Mouse (Mus musculus): Measurements from ENCODE around the gene Thbs3. TPM values are rescaled to one million over a fixed set of nuclear protein-coding genes. Genes with fewer than 3 reads are reported as not detected.

Gene Thbs3
- total and polyA plus RNA-seq, 2 experiments from 2014 or later, result 17.4 to 26.4 TPM

GRCm38 (mm10) chr3:89182531-89183057 is 32.4 kb upstream of the Thbs3 start:
- Histone ChIP-seq H3K27ac (ENCODE audit: low read depth) (no peak overlapping the region), H3K4me3 (ENCODE audit: low read depth, low read length) (peak overlapping the region; percentile 56), H3K36me3 (replicated peaks; ENCODE audit: control insufficient read depth, insufficient read depth, low read length) (peaks cover 32% of the 10 kb centered on the region), H3K9ac (replicated peaks; ENCODE audit: low read depth, low read length) (no peak overlapping the region), H3K27me3 (ENCODE audit: control insufficient read depth, insufficient read depth, low read length) (no peaks in the 10 kb centered on the region), H3K4me2 (ENCODE audit: low read depth, low read length) (peak overlapping the region; percentile 96), H3K4me1 (ENCODE audit: control insufficient read depth, insufficient read depth) (peaks cover 16% of the 10 kb centered on the region), H3K9me3 (replicated peaks; ENCODE audit: control insufficient read depth, low read length) (no peaks in the 10 kb centered on the region)
- WGBS, result 36% methylated on average over 7 of the region's 7 CpGs
- TF ChIP-seq CTCF (IDR thresholded peaks at IDR 0.05; ENCODE audit: low read depth) (no peak), EP300 (IDR thresholded peaks at IDR 0.05; ENCODE audit: low read depth) (no peak)
- no peak for ATAC-seq (ENCODE audit: insufficient read depth, low read depth)
- no peak for DNase-seq (ENCODE audit: low spot score)

GRCm38 (mm10) chr3:89183058-89183958 is 31.7 kb upstream of the Thbs3 start, which contains the start of gene Fam189b:
TSS of gene Fam189b (plus strand) at chr3:89183143.
- H3K27me3 ChIP-seq (ENCODE audit: control insufficient read depth, insufficient read depth, low read length), result no peaks in the 10 kb centered on the region
- ATAC-seq (ENCODE audit: insufficient read depth, low read depth) (peak; percentile 95), DNase-seq (ENCODE audit: low spot score) (peak; percentile 84)
- H3K9me3 ChIP-seq (replicated peaks; ENCODE audit: control insufficient read depth, low read length), result no peaks in the 10 kb centered on the region
- 5% methylated on average over 39 of the region's 39 CpGs for WGBS
- H3K36me3 ChIP-seq (replicated peaks; ENCODE audit: control insufficient read depth, insufficient read depth, low read length), result peaks cover 32% of the 10 kb centered on the region
- H3K9ac ChIP-seq (replicated peaks; ENCODE audit: low read depth, low read length), result peak within 1 kb of the TSS; percentile 59
- peak within 1 kb of the TSS; percentile 96 for H3K4me2 ChIP-seq (ENCODE audit: low read depth, low read length)
- H3K27ac ChIP-seq (ENCODE audit: low read depth), result peak within 1 kb of the TSS; percentile 16; the same call in 1 of the 2 replicates
- TF ChIP-seq EP300 (IDR thresholded peaks at IDR 0.05; ENCODE audit: low read depth), result no peak
- TF ChIP-seq CTCF (IDR thresholded peaks at IDR 0.05; ENCODE audit: low read depth), result no peak
- H3K4me1 ChIP-seq (ENCODE audit: control insufficient read depth, insufficient read depth), result peaks cover 12% of the 10 kb centered on the region
- peak within 1 kb of the TSS; percentile 56 for H3K4me3 ChIP-seq (ENCODE audit: low read depth, low read length)

GRCm38 (mm10) chr3:89183959-89184315 is 31.0 kb upstream of the Thbs3 start:
- no peaks in the 10 kb centered on the region for H3K27me3 ChIP-seq (ENCODE audit: control insufficient read depth, insufficient read depth, low read length)
- peaks cover 8% of the 10 kb centered on the region; the same call in 1 of the 2 replicates for H3K4me1 ChIP-seq (ENCODE audit: control insufficient read depth, insufficient read depth)
- H3K36me3 ChIP-seq (replicated peaks; ENCODE audit: control insufficient read depth, insufficient read depth, low read length), result peaks cover 32% of the 10 kb centered on the region
- peak overlapping the region; percentile 59 for H3K9ac ChIP-seq (replicated peaks; ENCODE audit: low read depth, low read length)
- H3K4me3 ChIP-seq (ENCODE audit: low read depth, low read length), result peak overlapping the region; percentile 56
- no peak for ATAC-seq (ENCODE audit: insufficient read depth, low read depth)
- WGBS, result 81% methylated on average over 6 of the region's 6 CpGs
- no peaks in the 10 kb centered on the region for H3K9me3 ChIP-seq (replicated peaks; ENCODE audit: control insufficient read depth, low read length)
- no peak overlapping the region for H3K27ac ChIP-seq (ENCODE audit: low read depth)
- no peak for DNase-seq (ENCODE audit: low spot score)
- no peak for TF ChIP-seq EP300 (IDR thresholded peaks at IDR 0.05; ENCODE audit: low read depth)
- peak overlapping the region; percentile 96 for H3K4me2 ChIP-seq (ENCODE audit: low read depth, low read length)

GRCm38 (mm10) chr3:89187197-89187596 is 27.8 kb upstream of the Thbs3 start:
- ATAC-seq (ENCODE audit: insufficient read depth, low read depth) (no peak), DNase-seq (ENCODE audit: low spot score) (no peak)
- Histone ChIP-seq H3K4me1 (ENCODE audit: control insufficient read depth, insufficient read depth) (peaks cover 8% of the 10 kb centered on the region; the same call in 1 of the 2 replicates), H3K27me3 (ENCODE audit: control insufficient read depth, insufficient read depth, low read length) (no peaks in the 10 kb centered on the region), H3K4me2 (ENCODE audit: low read depth, low read length) (peak overlapping the region; percentile 32; the same call in 1 of the 2 replicates), H3K4me3 (ENCODE audit: low read depth, low read length) (no peak overlapping the region; the same call in 1 of the 2 replicates), H3K27ac (ENCODE audit: low read depth) (peak overlapping the region; percentile 13; the same call in 1 of the 2 replicates), H3K9ac (replicated peaks; ENCODE audit: low read depth, low read length) (no peak overlapping the region), H3K9me3 (replicated peaks; ENCODE audit: control insufficient read depth, low read length) (no peaks in the 10 kb centered on the region), H3K36me3 (replicated peaks; ENCODE audit: control insufficient read depth, insufficient read depth, low read length) (0 out of 2 replicates have a peak, but pooled peaks cover 3% of the 10 kb centered on the region)
- 44% methylated on average over 23 of the region's 23 CpGs for WGBS
- no peak for TF ChIP-seq CTCF (IDR thresholded peaks at IDR 0.05; ENCODE audit: low read depth)
- no peak for TF ChIP-seq EP300 (IDR thresholded peaks at IDR 0.05; ENCODE audit: low read depth)

- Histone ChIP-seq H3K4me2 (ENCODE audit: low read depth, low read length) (peak overlapping the region; percentile 32; the same call in 1 of the 2 replicates), H3K4me3 (ENCODE audit: low read depth, low read length) (peak overlapping the region; percentile 1; the same call in 1 of the 2 replicates), H3K36me3 (replicated peaks; ENCODE audit: control insufficient read depth, insufficient read depth, low read length) (no peaks in the 10 kb centered on the region), H3K9ac (replicated peaks; ENCODE audit: low read depth, low read length) (no peak overlapping the region; the same call in 1 of the 2 replicates), H3K4me1 (ENCODE audit: control insufficient read depth, insufficient read depth) (peaks cover 8% of the 10 kb centered on the region; the same call in 1 of the 2 replicates), H3K27me3 (ENCODE audit: control insufficient read depth, insufficient read depth, low read length) (no peaks in the 10 kb centered on the region), H3K9me3 (replicated peaks; ENCODE audit: control insufficient read depth, low read length) (no peaks in the 10 kb centered on the region), H3K27ac (ENCODE audit: low read depth) (peak overlapping the region; percentile 13; the same call in 1 of the 2 replicates)
- TF ChIP-seq EP300 (IDR thresholded peaks at IDR 0.05; ENCODE audit: low read depth) (no peak), CTCF (IDR thresholded peaks at IDR 0.05; ENCODE audit: low read depth) (no peak)
- DNase-seq (ENCODE audit: low spot score), result no peak
- no peak for ATAC-seq (ENCODE audit: insufficient read depth, low read depth)
- WGBS, result 75% methylated on average over 18 of the region's 18 CpGs
These were observed 27.1 kb upstream of the Thbs3 start for GRCm38 (mm10) chr3:89187690-89188477.
